Mouse (Mus musculus) CH12.LX (cell line): ENCODE results near the gene Anxa4. TPM values are rescaled to one million over a fixed set of nuclear protein-coding genes. Genes with fewer than 3 reads are reported as not detected.

Source experiments
- DNase-seq: peaks from one replicate; pipeline ENCODE4 v3.0.0-alpha.2; 2013; ENCODE audit errors: extremely low read depth
- H3K27ac ChIP-seq: 2 replicates; pipeline ENCODE4 v1.5.1; 2012; ENCODE audit warnings: low read depth, mild to moderate bottlenecking, control low read depth, moderate library complexity; ENCODE audit not compliant: insufficient read depth
- H3K27me3 ChIP-seq: replicated peaks from 2 replicates; pipeline ENCODE3; 2012; ENCODE audit warnings: inconsistent platforms
- H3K36me3 ChIP-seq, 2 experiments: replicated peaks in 1 of 2; 2 replicates each; pipeline versions ENCODE3 to v1.6.1; 2012; ENCODE audit warnings: inconsistent platforms in 1 of 2, low read length in 1 of 2, mild to moderate bottlenecking in 1 of 2, mixed read lengths in 1 of 2, moderate library complexity in 1 of 2; ENCODE audit not compliant: control insufficient read depth in 1 of 2, insufficient read depth in 1 of 2
- H3K4me1 ChIP-seq, 2 experiments: 2 replicates each; pipeline ENCODE4 v1.6.1; 2012; ENCODE audit warnings: inconsistent platforms in 1 of 2, moderate library complexity in 1 of 2; ENCODE audit not compliant: insufficient read depth in 2 of 2, control insufficient read depth in 1 of 2
- H3K4me2 ChIP-seq: 2 replicates; pipeline ENCODE4 v1.6.1; 2012; ENCODE audit warnings: low read depth, mild to moderate bottlenecking, control low read depth; ENCODE audit not compliant: poor library complexity, insufficient read depth, severe bottlenecking
- H3K4me3 ChIP-seq, 3 experiments: fragments of 150-350 bp in 1 of 3; sonication (generic) in 1 of 3; replicated peaks in 1 of 3; 2 replicates each; pipeline versions ENCODE3 to v1.5.1; 2011 to 2012; ENCODE audit warnings: low read depth in 2 of 3, low read length in 2 of 3, mild to moderate bottlenecking in 2 of 3, moderate library complexity in 2 of 3, control low read depth in 1 of 3, improper control_type of control experiment in 1 of 3, inconsistent platforms in 1 of 3, mixed read lengths in 1 of 3; ENCODE audit not compliant: poor library complexity in 1 of 3
- H3K79me2 ChIP-seq: replicated peaks from 2 replicates; pipeline ENCODE4 v1.6.1; 2012; ENCODE audit warnings: mild to moderate bottlenecking, moderate library complexity; ENCODE audit not compliant: control insufficient read depth, poor library complexity, insufficient read depth, severe bottlenecking; ENCODE audit errors: extremely low read depth
- H3K9ac ChIP-seq: 2 replicates; pipeline ENCODE4 v1.6.1; 2012; ENCODE audit warnings: low read depth, mild to moderate bottlenecking, control low read depth, moderate library complexity; ENCODE audit not compliant: insufficient read depth
- H3K9me3 ChIP-seq: replicated peaks from 2 replicates; pipeline ENCODE3; 2012; ENCODE audit warnings: low read length, inconsistent platforms, mixed read lengths
- BHLHE40 ChIP-seq: IDR thresholded peaks from 2 replicates; pipeline ENCODE4 v1.6.1; 2011; ENCODE audit warnings: mild to moderate bottlenecking, low read depth, low read length, improper control_type of control experiment
- CHD2 ChIP-seq: IDR thresholded peaks from 2 replicates; pipeline ENCODE4 v1.6.1; 2011; ENCODE audit warnings: low read length, improper control_type of control experiment
- CTCF ChIP-seq, 2 experiments: IDR thresholded peaks in 1 of 2; conservative IDR thresholded peaks in 1 of 2; 2 replicates each; pipeline ENCODE4 v1.5.1; 2011 to 2012; ENCODE audit warnings: low read depth in 2 of 2, low read length in 2 of 2, improper control_type of control experiment in 1 of 2, inconsistent platforms in 1 of 2, mild to moderate bottlenecking in 1 of 2, moderate library complexity in 1 of 2
- E2F4 ChIP-seq: IDR thresholded peaks from 2 replicates; pipeline ENCODE4 v1.6.1; 2011; ENCODE audit warnings: low read depth, low read length, improper control_type of control experiment; ENCODE audit not compliant: insufficient replicate concordance
- ELF1 ChIP-seq: IDR thresholded peaks from 2 replicates; pipeline ENCODE4 v1.6.1; 2014; ENCODE audit warnings: low read depth, mild to moderate bottlenecking, inconsistent platforms, low read length, improper control_type of control experiment
- ETS1 ChIP-seq: conservative IDR thresholded peaks from 2 replicates; pipeline ENCODE4 v1.6.1; 2012; ENCODE audit warnings: low read depth, mild to moderate bottlenecking, inconsistent platforms, low read length, improper control_type of control experiment, moderate library complexity
- HCFC1 ChIP-seq: IDR thresholded peaks from 2 replicates; pipeline ENCODE4 v1.6.1; 2012; ENCODE audit warnings: low read depth, mild to moderate bottlenecking, inconsistent platforms, low read length, improper control_type of control experiment
- IRF4 ChIP-seq: IDR thresholded peaks from 2 replicates; pipeline ENCODE4 v1.6.1; 2014; ENCODE audit warnings: low read depth, mild to moderate bottlenecking, inconsistent platforms, low read length, improper control_type of control experiment
- KAT2A ChIP-seq: IDR thresholded peaks from 2 replicates; pipeline ENCODE4 v1.6.1; 2012; ENCODE audit warnings: low read length, improper control_type of control experiment, inconsistent platforms; ENCODE audit not compliant: insufficient replicate concordance
- MAFK ChIP-seq: IDR thresholded peaks from 2 replicates; pipeline ENCODE4 v1.6.1; 2011; ENCODE audit warnings: low read length, improper control_type of control experiment; ENCODE audit not compliant: insufficient replicate concordance
- MAX ChIP-seq: IDR thresholded peaks from 2 replicates; pipeline ENCODE4 v1.6.1; 2011; ENCODE audit warnings: low read length, improper control_type of control experiment
- MAZ ChIP-seq: IDR thresholded peaks from 2 replicates; pipeline ENCODE4 v1.6.1; 2012; ENCODE audit warnings: low read depth, mild to moderate bottlenecking, inconsistent platforms, low read length, improper control_type of control experiment, moderate library complexity
- MEF2A ChIP-seq: IDR thresholded peaks from 2 replicates; pipeline ENCODE4 v1.6.1; 2014; ENCODE audit warnings: low read depth, mild to moderate bottlenecking, inconsistent platforms, low read length, improper control_type of control experiment, borderline replicate concordance
- PAX5 ChIP-seq: IDR thresholded peaks from 2 replicates; pipeline ENCODE4 v1.6.1; 2012; ENCODE audit warnings: low read length, inconsistent platforms, mixed read lengths
- SIN3A ChIP-seq: IDR thresholded peaks from 2 replicates; pipeline ENCODE4 v1.6.1; 2012; ENCODE audit warnings: low read length, improper control_type of control experiment, inconsistent platforms
- SMC3 ChIP-seq: IDR thresholded peaks from 2 replicates; pipeline ENCODE4 v1.6.1; 2011; ENCODE audit warnings: low read depth, low read length, improper control_type of control experiment
- TCF12 ChIP-seq: IDR thresholded peaks from 2 replicates; pipeline ENCODE4 v1.6.1; 2014; ENCODE audit warnings: low read depth, mild to moderate bottlenecking, inconsistent platforms, low read length, improper control_type of control experiment
- UBTF ChIP-seq: IDR thresholded peaks from 2 replicates; pipeline ENCODE4 v1.6.1; 2012; ENCODE audit warnings: low read depth, mild to moderate bottlenecking, inconsistent platforms, low read length, improper control_type of control experiment, moderate library complexity
- USF1 ChIP-seq: IDR thresholded peaks from 2 replicates; pipeline ENCODE4 v1.6.1; 2014; ENCODE audit warnings: low read depth, mild to moderate bottlenecking, inconsistent platforms, low read length, improper control_type of control experiment
- USF2 ChIP-seq: conservative IDR thresholded peaks from 2 replicates; pipeline ENCODE4 v1.6.1; 2011; ENCODE audit warnings: low read depth, low read length, improper control_type of control experiment
- ZC3H11A ChIP-seq: IDR thresholded peaks from 2 replicates; pipeline ENCODE4 v1.6.1; 2012; ENCODE audit warnings: low read depth, mild to moderate bottlenecking, inconsistent platforms, low read length, improper control_type of control experiment
- ZKSCAN1 ChIP-seq: IDR thresholded peaks from 2 replicates; pipeline ENCODE4 v1.6.1; 2012; ENCODE audit warnings: low read depth, inconsistent platforms, low read length, improper control_type of control experiment, borderline replicate concordance
- ZMIZ1 ChIP-seq: IDR thresholded peaks from 2 replicates; pipeline ENCODE4 v1.6.1; 2012; ENCODE audit warnings: low read depth, mild to moderate bottlenecking, inconsistent platforms, low read length, improper control_type of control experiment
- ZNF384 ChIP-seq: IDR thresholded peaks from 2 replicates; pipeline ENCODE4 v1.6.1; 2012; ENCODE audit warnings: low read depth, low read length, improper control_type of control experiment, inconsistent platforms
- dilution Hi-C: fragments of 300-500 bp; cut with MboI; formaldehyde crosslinking; loops from 2 replicates; pipeline ENCODE4 v1.14.3; 2020; ENCODE audit warnings: low sequenced_read_pairs; ENCODE audit not compliant: extremely low pct_unique_long_range_greater_than_20kb, extremely low pct_ligation_motif_present
- in situ Hi-C: fragments of 300-500 bp; cut with MboI; formaldehyde crosslinking; loops from 3 replicates; pipeline ENCODE4 v1.14.3; 2019; ENCODE audit warnings: low sequenced_read_pairs, low pct_ligation_motif_present, low pct_unique_long_range_greater_than_20kb, mixed read lengths
- polyA plus RNA-seq: library from polyadenylated mRNA; unstranded; fragments of >175 nt; gene quantifications from 2 replicates; pipeline ENCODE4 v1.2.1, GENCODE M21; 2012; ENCODE audit warnings: low read depth; ENCODE audit not compliant: insufficient read length
- total RNA-seq, 2 experiments: library from RNA; depleted of rRNA; stranded (reverse); fragments of 300-350 nt in 1 of 2; fragments of >200 nt in 1 of 2; gene quantifications; 2 replicates each; pipeline ENCODE4 v1.2.3; 2012 to 2014

Anxa4 gene
- total and polyA plus RNA-seq, 3 experiments: 10.8 to 17.1 (median 13.7) TPM

DNA sequence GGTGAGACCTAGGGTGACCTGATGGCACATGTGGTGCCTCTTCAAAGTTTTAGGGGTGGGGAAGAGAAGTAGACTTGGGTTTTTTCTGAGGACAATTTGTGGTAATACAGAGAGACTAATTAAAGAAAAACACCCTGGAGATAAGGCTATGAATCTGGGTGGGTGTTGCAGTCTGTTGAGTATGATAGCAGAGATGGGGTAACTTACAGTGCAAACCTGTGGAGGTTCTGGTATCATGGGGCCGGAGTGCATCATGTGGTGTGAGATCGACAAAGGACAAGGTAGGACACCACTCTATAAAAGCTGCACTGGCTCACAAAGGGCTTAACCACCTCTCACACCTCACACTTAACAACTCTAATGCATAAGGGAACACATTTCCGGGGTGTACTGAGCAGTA, 103.7 kb downstream of the Anxa4 start:
- in situ Hi-C loops (no loop called here), dilution Hi-C loops (no loop called here)
- H3K4me3 ChIP-seq: no peak overlapping the region
- H3K27me3 ChIP-seq: no peaks in the 10 kb centered on the region
- H3K4me2 ChIP-seq: no peak overlapping the region
- H3K9me3 ChIP-seq: no peaks in the 10 kb centered on the region
- peaks cover 0 to 3% of the 10 kb centered on the region in 2 experiments; a peak in 2 of 4 replicates for H3K4me1 ChIP-seq
- TF ChIP-seq ZC3H11A (no peak), ZNF384 (no peak), MAX (no peak), USF2 (no peak), TCF12 (no peak), UBTF (no peak), HCFC1 (no peak), SMC3 (no peak), MEF2A (no peak), PAX5 (no peak), ELF1 (no peak), ETS1 (no peak), E2F4 (no peak), CHD2 (no peak), ZKSCAN1 (no peak), MAZ (no peak), USF1 (no peak), BHLHE40 (no peak), CTCF (conservative IDR thresholded peaks at IDR 0.05 in 1 of 2, IDR thresholded peaks at IDR 0.05 in 1 of 2; ENCODE audit: low read depth in 2 of 2, low read length in 2 of 2) (no peak)
- no peak overlapping the region for H3K27ac ChIP-seq
- no peak overlapping the region for H3K9ac ChIP-seq
- no peak for DNase-seq
- peaks cover 0 to 31% of the 10 kb centered on the region in 2 experiments for H3K36me3 ChIP-seq
- H3K79me2 ChIP-seq: no peaks in the 10 kb centered on the region

DNA sequence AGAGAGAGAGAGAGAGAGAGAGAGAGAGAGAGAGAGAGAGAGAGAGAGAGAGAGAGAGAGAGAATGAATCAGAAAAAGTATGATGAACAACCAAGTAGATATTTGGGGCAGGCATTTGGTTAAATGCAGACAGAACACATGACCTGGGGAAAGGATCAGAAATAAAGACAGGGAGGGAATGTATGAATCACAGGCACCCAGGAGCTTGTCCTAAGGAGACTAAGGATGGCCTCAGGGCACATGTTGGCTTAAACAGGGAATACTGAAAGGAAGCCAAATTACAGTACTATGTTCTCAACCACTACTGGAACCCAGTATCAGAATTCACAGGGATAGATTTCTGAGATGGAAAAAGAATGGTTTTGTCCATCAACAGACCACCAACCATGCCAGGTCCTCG, 106.4 kb downstream of the Anxa4 start:
- Histone ChIP-seq H3K9me3 (no peaks in the 10 kb centered on the region), H3K4me2 (no peak overlapping the region), H3K27ac (no peak overlapping the region), H3K36me3 (peaks cover 4 to 31% of the 10 kb centered on the region in 2 experiments), H3K27me3 (no peaks in the 10 kb centered on the region), H3K9ac (no peak overlapping the region), H3K4me1 (peaks cover 2 to 17% of the 10 kb centered on the region in 2 experiments; a peak in 3 of 4 replicates), H3K79me2 (peaks cover 8% of the 10 kb centered on the region), H3K4me3 (no peak overlapping the region)
- no peak for DNase-seq
- in situ Hi-C loops: no loop called here
- TF ChIP-seq BHLHE40 (no peak), SMC3 (no peak), USF2 (no peak), MAFK (no peak), ZMIZ1 (no peak), USF1 (no peak), CTCF (conservative IDR thresholded peaks at IDR 0.05 in 1 of 2, IDR thresholded peaks at IDR 0.05 in 1 of 2; ENCODE audit: low read depth in 2 of 2, low read length in 2 of 2) (no peak), E2F4 (no peak), KAT2A (no peak), MAZ (no peak), IRF4 (no peak), MAX (no peak), SIN3A (no peak)
- dilution Hi-C loops: no loop called here
